Mouse (Mus musculus) gastrocnemius, postnatal 4 days (tissue): ENCODE results near the gene Pkdcc. TPM values are rescaled to one million over a fixed set of nuclear protein-coding genes. Genes with fewer than 3 reads are reported as not detected.
A peak's percentile ranks its signal among the peaks of the same experiment; 100 is the strongest.

Experiments
- DNase-seq, 2 experiments: peaks; one replicate each; pipeline ENCODE4 v3.0.0; 2021 to 2022; ENCODE audit warnings: low spot score in 2 of 2, mixed read lengths in 2 of 2
- long read RNA-seq, 2 experiments: library from polyadenylated mRNA; stranded (forward); transcript quantifications; one replicate each; pipeline ENCODE4 v2.0.0; 2021
- total RNA-seq, 2 experiments: library from RNA; stranded (reverse); gene quantifications; 2 replicates each; pipeline ENCODE4 v1.2.3; 2021

The Pkdcc gene
- 10 to 100 TPM; 42.7 to 46.8 TPM for total RNA-seq
- long read RNA-seq, experiment 1, transcript Pkdcc-204 (7 exons, 2,446 nt): major isoform, 21 of 38 reads
- long read RNA-seq, experiment 1, partial matches to known transcripts: 6 of 38 reads
- long read RNA-seq, experiment 1, other reads (novel, unspliced or antisense): 11 of 38 reads
- long read RNA-seq, experiment 2, transcript Pkdcc-204 (7 exons, 2,446 nt): major isoform, 20 of 31 reads
- long read RNA-seq, experiment 2, partial matches to known transcripts: 6 of 31 reads
- long read RNA-seq, experiment 2, other reads (novel, unspliced or antisense): 5 of 31 reads

DNA sequence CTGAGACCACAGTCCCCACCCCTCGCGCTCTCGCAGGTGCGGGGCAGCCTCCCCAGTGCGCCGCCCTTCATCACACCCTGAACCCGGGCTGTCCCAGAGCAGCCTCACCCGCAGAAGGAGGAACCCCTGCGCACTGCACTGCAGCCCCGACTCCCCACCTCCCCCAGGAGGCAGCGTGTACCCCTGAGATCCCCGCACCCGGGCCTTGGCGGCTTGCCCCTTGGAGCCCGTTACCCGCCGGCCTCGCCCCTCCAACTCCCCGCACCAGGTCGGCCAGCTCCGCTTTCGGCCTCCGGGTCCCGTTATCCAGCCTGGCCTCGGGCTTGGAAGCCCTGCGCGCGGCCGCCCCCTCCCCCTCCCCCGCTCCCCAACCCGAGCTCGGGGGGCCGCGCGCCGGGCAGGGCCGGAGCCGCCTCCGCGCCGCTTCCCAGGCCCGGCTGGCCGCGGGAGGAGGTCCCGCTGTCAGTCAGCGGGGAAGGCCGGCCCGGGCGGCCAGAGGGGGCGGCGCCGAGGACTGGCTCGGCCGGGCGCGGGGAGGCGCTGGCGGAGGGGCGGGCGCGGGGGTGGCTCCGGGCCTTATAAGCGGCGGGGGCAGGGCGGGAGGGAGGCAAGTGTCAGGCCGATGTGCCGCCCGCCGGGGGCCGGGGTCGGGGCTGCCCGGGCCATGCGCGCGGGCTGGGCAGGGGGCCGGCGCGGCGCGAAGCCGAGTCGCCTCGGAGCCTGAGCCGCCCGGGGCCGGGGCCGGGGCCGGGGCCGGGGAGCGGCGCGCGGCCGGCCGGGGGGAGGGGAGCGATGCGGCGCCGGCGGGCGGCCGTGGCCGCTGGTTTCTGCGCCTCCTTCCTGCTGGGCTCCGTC lies at the start of gene Pkdcc:
TSS of gene Pkdcc (plus strand) at position 619 of the 855 bp plus-strand sequence.
- peak; percentile 92 for DNase-seq

DNA sequence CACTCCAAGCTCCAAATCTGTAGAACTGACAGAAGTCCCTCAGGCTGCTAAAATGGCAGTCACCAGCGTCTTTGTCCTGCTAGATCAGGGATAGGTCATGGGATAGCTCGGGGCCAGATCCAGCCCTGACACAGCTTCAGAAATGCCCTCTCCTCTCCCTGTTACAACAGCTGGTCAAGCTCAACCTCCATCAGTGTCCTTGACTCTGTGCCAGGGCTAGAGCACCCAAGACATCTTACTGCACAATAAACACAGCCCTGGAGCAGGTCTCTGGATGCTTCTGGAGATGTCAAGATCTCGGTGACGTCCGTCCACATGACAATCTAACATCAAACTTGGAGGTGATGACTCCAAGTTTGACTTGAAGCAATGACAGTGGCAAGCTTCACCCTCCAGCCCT lies 48.9 kb upstream of the Pkdcc start:
- DNase-seq: no peak

DNA sequence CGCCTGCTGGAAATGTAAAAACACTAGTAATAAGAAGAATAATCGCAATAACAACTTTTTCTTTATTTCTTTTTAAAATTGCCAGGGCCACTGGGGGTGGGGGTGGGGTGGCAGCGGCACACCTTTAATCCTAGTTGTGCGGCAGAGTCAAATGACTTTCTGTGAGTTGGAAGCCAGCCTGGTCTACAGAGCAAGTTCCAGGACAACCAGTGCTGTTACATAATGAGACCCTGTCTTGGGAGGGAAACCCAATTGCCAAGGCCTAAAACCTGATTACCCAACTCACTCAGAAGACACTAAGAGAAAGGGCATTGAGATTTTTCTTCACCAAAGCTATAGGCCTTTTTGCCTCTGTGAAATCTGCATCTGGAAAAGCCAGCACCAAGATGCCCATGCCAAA lies 38.9 kb upstream of the Pkdcc start:
- DNase-seq: no peak

DNA sequence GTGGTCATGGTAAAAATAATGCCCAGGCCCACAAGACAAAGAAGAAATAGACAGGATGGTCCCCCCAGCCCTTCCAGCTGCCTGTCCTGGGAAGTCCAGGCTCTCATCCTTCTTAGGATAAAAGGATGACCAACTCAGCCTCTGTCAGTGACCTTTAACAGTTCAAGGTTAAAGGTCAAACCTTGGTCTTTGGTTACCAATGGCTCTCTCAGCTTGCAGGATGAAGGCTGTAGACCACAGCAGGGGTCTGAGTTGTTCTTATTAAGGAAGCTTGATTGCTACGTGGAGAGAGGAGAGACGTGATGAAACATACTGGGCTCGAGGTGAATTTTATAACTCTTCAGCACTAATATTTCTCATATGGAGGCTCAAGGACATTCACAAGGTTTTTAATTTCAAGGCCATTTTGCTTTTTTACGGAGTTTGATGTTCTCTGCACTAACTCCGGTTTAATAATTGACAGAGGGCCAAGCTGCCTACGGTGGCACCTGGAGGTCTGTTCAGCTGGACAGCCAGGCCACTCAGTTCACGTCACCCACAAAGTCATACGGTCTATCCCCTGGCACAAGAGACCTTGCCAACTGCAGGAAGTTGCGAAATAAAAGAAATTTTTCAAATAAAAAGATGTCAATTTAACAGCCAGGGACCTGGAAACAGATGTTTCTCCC lies 36.5 kb upstream of the Pkdcc start:
- DNase-seq: no peak

DNA sequence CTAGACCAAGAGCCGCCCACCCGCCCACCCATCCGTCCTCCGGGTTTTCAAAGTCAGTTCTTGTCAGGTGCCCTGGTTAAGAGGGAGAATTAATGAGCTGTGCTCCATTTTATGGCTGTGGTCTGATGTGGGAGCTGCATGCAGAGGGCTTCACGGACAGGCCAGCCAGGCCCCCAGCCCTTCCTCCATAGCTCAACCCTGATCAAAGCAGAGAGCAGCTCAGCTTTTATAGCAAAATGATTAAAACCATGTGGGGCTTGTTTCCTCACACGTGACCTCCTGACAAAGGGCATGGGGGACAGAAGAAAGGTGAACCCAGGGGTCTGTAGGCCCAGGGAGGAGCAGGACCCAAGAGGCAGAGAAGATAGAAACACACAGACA lies 36.0 kb upstream of the Pkdcc start:
- DNase-seq: no peak

DNA sequence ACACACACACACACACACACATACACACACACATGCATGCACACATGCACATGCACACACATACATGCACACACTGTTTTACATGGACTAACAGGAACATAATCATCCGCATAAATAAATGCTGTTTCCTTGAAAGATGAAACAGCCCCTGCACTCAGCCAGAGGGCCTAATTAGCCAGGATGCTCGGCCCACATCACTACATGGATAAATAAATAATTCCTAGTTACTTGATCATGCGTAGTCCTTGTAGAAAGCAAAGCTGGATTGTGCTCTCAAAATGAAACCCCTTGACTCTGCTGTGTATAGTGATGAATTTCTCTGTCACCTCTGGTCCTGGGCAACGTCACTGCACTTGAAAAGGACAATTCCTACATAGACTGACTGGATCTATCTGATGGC lies 35.5 kb upstream of the Pkdcc start:
- DNase-seq: no peak

- peak in 1 of 2 experiments; percentile 36 for DNase-seq
Observed at GRCm38 (mm10) chr17:83181086-83181485, 34.0 kb upstream of the Pkdcc start.

DNA sequence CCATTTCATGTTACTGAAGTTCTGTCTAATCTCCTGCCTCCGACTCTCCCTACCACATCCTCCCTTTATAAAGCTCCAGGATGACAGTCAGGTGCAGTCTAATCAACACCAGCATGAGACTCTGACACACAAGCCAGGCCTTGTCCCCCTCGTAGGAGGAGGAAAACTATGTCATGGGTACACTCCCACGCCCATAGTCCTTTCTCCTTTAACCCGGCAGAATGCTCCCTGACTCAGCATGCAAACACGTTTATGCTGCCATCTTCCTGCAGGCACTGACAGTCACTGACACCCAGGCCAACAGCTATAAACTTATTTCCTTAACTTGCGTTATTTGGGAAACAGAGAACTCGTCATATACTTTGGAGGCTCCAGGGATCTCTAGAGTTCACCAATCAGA lies 33.5 kb upstream of the Pkdcc start:
- no peak for DNase-seq

- DNase-seq: no peak
Observed at GRCm38 (mm10) chr17:83182061-83182664, 32.9 kb upstream of the Pkdcc start.

DNA sequence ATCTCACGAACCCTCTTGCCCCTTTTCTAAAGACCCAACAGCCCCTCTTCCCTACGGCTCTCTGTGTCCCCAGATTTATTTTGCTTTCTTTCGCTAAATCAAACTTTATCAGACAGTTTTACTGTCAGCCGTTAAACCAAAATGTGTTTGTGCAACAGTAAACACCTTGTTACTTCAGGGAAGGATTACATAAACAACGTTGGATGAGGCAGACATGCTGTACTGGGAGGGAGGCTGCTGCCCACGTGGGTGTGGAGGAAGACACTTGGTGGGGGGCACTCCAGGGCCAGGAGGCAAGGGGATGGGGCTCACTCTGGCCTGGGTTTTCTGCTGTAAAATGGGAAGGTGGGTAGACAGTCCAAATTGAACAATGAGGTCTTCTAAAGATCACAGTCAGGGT lies 32.3 kb upstream of the Pkdcc start:
- no peak for DNase-seq

- no peak for DNase-seq
Observed at GRCm38 (mm10) chr17:83187751-83188565, 27.1 kb upstream of the Pkdcc start.

GRCm38 (mm10) chr17:83190810-83191209 lies 24.3 kb upstream of the Pkdcc start:
- no peak for DNase-seq

DNA sequence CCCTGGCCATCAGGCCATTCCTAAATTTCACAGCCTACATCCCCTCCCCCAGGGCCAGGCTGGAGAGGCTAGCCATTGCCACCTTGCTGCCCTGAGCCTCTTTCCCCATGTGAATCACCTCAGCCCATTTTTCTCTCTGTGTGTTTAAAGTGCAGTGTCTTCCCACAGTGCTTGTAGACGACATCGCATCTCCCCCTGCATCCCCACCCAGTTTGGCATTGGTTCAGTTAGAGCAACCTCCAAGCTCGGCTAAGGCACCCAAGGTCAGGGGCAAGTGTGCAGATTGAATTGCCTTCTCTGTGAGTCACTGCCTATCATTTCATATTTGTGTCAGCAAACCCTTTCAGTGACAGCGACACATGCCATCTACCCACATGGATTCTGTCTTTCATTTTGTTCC lies 20.6 kb upstream of the Pkdcc start:
- DNase-seq: no peak

- DNase-seq: no peak
Observed at GRCm38 (mm10) chr17:83197361-83197923, 17.6 kb upstream of the Pkdcc start.

- DNase-seq: no peak
Observed at GRCm38 (mm10) chr17:83200469-83200868, 14.6 kb upstream of the Pkdcc start.

DNA sequence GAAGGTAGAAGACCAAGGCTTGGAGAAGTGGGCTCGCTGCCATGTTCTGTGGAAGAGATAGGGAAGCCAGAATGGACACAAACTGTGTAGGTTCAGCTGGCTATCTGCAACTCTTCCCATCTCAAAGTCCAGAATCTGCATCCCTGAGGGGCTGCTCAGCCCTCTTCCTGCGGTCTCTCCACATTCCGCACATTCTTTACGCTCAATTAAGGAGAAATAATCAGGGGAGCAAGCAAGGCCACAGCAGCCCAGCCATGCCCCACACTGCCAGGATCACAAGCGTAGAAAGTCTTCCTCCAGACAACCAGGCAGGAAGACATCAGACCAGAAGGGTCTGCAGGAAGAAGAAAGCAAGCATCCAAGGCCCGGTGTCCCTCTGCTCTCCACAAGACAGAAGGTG lies 13.8 kb upstream of the Pkdcc start:
- DNase-seq: no peak

GRCm38 (mm10) chr17:83203692-83204383 lies 11.3 kb upstream of the Pkdcc start:
- DNase-seq: no peak

GRCm38 (mm10) chr17:83207296-83207695 lies 7.8 kb upstream of the Pkdcc start:
- DNase-seq: no peak

DNA sequence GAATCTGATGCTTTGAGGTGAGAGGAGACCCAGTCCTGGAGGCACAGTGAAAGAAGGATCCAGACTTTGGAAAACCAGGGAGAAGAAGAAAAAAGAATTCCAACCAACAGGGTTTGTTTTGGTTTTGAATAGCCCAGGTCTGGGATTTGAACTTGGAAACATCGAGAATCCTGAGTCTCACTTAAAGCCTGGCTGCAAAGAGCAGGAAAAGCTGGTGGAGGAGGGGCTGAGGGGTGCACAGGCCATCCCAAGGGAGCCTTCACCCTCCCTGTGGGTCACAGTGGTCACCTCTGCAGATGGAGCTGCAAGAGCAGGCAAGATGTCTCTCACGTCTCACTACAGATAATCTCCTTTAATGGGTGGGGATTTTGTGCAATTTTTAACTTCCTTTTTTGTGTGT lies 6.6 kb upstream of the Pkdcc start:
- no peak for DNase-seq

- no peak for DNase-seq
Observed at GRCm38 (mm10) chr17:83210531-83210930, 4.6 kb upstream of the Pkdcc start.
